Mouse (Mus musculus): ENCODE results near the gene U2surp. TPM values are rescaled to one million over a fixed set of nuclear protein-coding genes. Genes with fewer than 3 reads are reported as not detected.
"Not testable (repeated sequence)": the region's sequence is repeated elsewhere in the genome, so short reads cannot be mapped to it uniquely, and the experiment has no call there.

Gene U2surp
- total RNA-seq, 2 experiments from 2014 or later: 71.1 to 74.4 TPM

- H3K4me3 ChIP-seq: no peak overlapping the region
- DNase-seq (ENCODE audit: low spot score in 2 of 2): no peak
- no peak overlapping the region for H3K27ac ChIP-seq
- no peak for TF ChIP-seq CTCF (conservative IDR thresholded peaks at IDR 0.05)
Observed at GRCm38 (mm10) chr9:95490003-95490402, 21.8 kb downstream of the U2surp start.

GRCm38 (mm10) chr9:95488861-95489260 lies 22.9 kb downstream of the U2surp start:
- no peak for DNase-seq (ENCODE audit: low spot score in 2 of 2)
- TF ChIP-seq CTCF (conservative IDR thresholded peaks at IDR 0.05): no peak
- no peak overlapping the region for H3K4me3 ChIP-seq
- no peak overlapping the region for H3K27ac ChIP-seq

GRCm38 (mm10) chr9:95479981-95480380 lies 31.8 kb downstream of the U2surp start:
- H3K4me3 ChIP-seq: no peak overlapping the region
- no peak for TF ChIP-seq CTCF (conservative IDR thresholded peaks at IDR 0.05)
- no peak for DNase-seq (ENCODE audit: low spot score in 2 of 2)
- no peak overlapping the region for H3K27ac ChIP-seq

GRCm38 (mm10) chr9:95478443-95478842 lies 33.4 kb downstream of the U2surp start:
- H3K27ac ChIP-seq: no peak overlapping the region
- no peak for DNase-seq (ENCODE audit: low spot score in 2 of 2)
- TF ChIP-seq CTCF (conservative IDR thresholded peaks at IDR 0.05): no peak

GRCm38 (mm10) chr9:95472926-95473325 lies 38.9 kb downstream of the U2surp start:
- H3K4me3 ChIP-seq: no peak overlapping the region
- no peak overlapping the region for H3K27ac ChIP-seq
- TF ChIP-seq CTCF (conservative IDR thresholded peaks at IDR 0.05): peak; percentile 92
- DNase-seq (ENCODE audit: low spot score in 2 of 2): peak in 1 of 2 experiments; percentile 18

More at GRCm38 (mm10) chr9:95478443-95478842, 33.4 kb downstream of the U2surp start:
- H3K4me3 ChIP-seq: no peak overlapping the region

- DNase-seq (ENCODE audit: low spot score in 2 of 2); H3K4me3 ChIP-seq; H3K27ac ChIP-seq: not testable (repeated sequence)
Observed at GRCm38 (mm10) chr9:95469011-95469576, 42.7 kb downstream of the U2surp start.

- TF ChIP-seq CTCF (conservative IDR thresholded peaks at IDR 0.05): peak; percentile 77
- H3K27ac ChIP-seq: no peak overlapping the region
- DNase-seq (ENCODE audit: low spot score in 2 of 2): no peak
- H3K4me3 ChIP-seq: no peak overlapping the region
Observed at GRCm38 (mm10) chr9:95464028-95464427, 47.8 kb downstream of the U2surp start.

- DNase-seq (ENCODE audit: low spot score in 2 of 2): no peak
- no peak for TF ChIP-seq CTCF (conservative IDR thresholded peaks at IDR 0.05)
- H3K27ac ChIP-seq: no peak overlapping the region; the same call in 1 of the 2 replicates
- H3K4me3 ChIP-seq: no peak overlapping the region
Observed at GRCm38 (mm10) chr9:95451931-95452330, 59.9 kb downstream of the U2surp start.

GRCm38 (mm10) chr9:95450586-95450985 lies 61.2 kb downstream of the U2surp start:
- DNase-seq (ENCODE audit: low spot score in 2 of 2): no peak
- no peak for TF ChIP-seq CTCF (conservative IDR thresholded peaks at IDR 0.05)
- H3K27ac ChIP-seq: no peak overlapping the region
- no peak overlapping the region for H3K4me3 ChIP-seq

GRCm38 (mm10) chr9:95442321-95442731 lies 69.5 kb downstream of the U2surp start:
- Histone ChIP-seq H3K4me3 (peak overlapping the region; percentile 31), H3K27ac (no peak overlapping the region)
- peak; percentile 11 to 33 for DNase-seq (ENCODE audit: low spot score in 2 of 2)
- TF ChIP-seq CTCF (conservative IDR thresholded peaks at IDR 0.05): peak; percentile 70

- no peak for TF ChIP-seq CTCF (conservative IDR thresholded peaks at IDR 0.05)
- Histone ChIP-seq H3K4me3 (no peak overlapping the region), H3K27ac (no peak overlapping the region)
- DNase-seq (ENCODE audit: low spot score in 2 of 2): no peak
Observed at GRCm38 (mm10) chr9:95437883-95438282, 73.9 kb downstream of the U2surp start.

- no peak overlapping the region for H3K27ac ChIP-seq
- no peak for DNase-seq (ENCODE audit: low spot score in 2 of 2)
- no peak overlapping the region for H3K4me3 ChIP-seq
- TF ChIP-seq CTCF (conservative IDR thresholded peaks at IDR 0.05): no peak
Observed at GRCm38 (mm10) chr9:95436294-95436613, 75.5 kb downstream of the U2surp start.

- TF ChIP-seq CTCF (conservative IDR thresholded peaks at IDR 0.05): no peak
- no peak overlapping the region for H3K4me3 ChIP-seq
- H3K27ac ChIP-seq: no peak overlapping the region
- no peak for DNase-seq (ENCODE audit: low spot score in 2 of 2)
Observed at GRCm38 (mm10) chr9:95435506-95436293, 76.1 kb downstream of the U2surp start.

GRCm38 (mm10) chr9:95428277-95428676 lies 83.5 kb downstream of the U2surp start:
- Histone ChIP-seq H3K4me3 (no peak overlapping the region), H3K27ac (no peak overlapping the region)
- no peak for TF ChIP-seq CTCF (conservative IDR thresholded peaks at IDR 0.05)
- DNase-seq (ENCODE audit: low spot score in 2 of 2): no peak
